Mouse (Mus musculus) NIH3T3 (cell line): Measurements from ENCODE around the gene Prkg1.

Experiments used
- DNase-seq: peaks from one replicate; pipeline ENCODE4 v3.0.0-alpha.2; 2012; ENCODE audit warnings: low read depth

Gene Prkg1

GRCm38 (mm10) chr19:31743241-31744045, 21.4 kb downstream of the Prkg1 start:
- DNase-seq: no peak

- DNase-seq: no peak
These were observed 49.9 kb downstream of the Prkg1 start for GRCm38 (mm10) chr19:31714900-31715299.

GRCm38 (mm10) chr19:31714418-31714817, 50.4 kb downstream of the Prkg1 start:
- DNase-seq: no peak

- peak; percentile 65 for DNase-seq
These were observed 51.5 kb downstream of the Prkg1 start for GRCm38 (mm10) chr19:31713321-31713720.

GRCm38 (mm10) chr19:31710336-31710735, 54.5 kb downstream of the Prkg1 start:
- no peak for DNase-seq

- DNase-seq: peak; percentile 23
These were observed 60.8 kb downstream of the Prkg1 start for GRCm38 (mm10) chr19:31703991-31704390.

- DNase-seq: no peak
These were observed 65.9 kb downstream of the Prkg1 start for GRCm38 (mm10) chr19:31698916-31699315.

GRCm38 (mm10) chr19:31680821-31681220, 84.0 kb downstream of the Prkg1 start:
- peak; percentile 80 for DNase-seq

- peak; percentile 60 for DNase-seq
These were observed 86.5 kb downstream of the Prkg1 start for GRCm38 (mm10) chr19:31678324-31678723.

- DNase-seq: no peak
These were observed 93.1 kb downstream of the Prkg1 start for GRCm38 (mm10) chr19:31671726-31672125.

GRCm38 (mm10) chr19:31665007-31665406, 99.8 kb downstream of the Prkg1 start:
- DNase-seq: no peak

- peak; percentile 67 for DNase-seq
These were observed 100.5 kb downstream of the Prkg1 start for GRCm38 (mm10) chr19:31664159-31664991.

GRCm38 (mm10) chr19:31663437-31664158, 101.2 kb downstream of the Prkg1 start:
- no peak for DNase-seq

- DNase-seq: no peak
These were observed 102.0 kb downstream of the Prkg1 start for GRCm38 (mm10) chr19:31662802-31663201.

- DNase-seq: no peak
These were observed 106.0 kb downstream of the Prkg1 start for GRCm38 (mm10) chr19:31658751-31659397.

- no peak for DNase-seq
These were observed 108.6 kb downstream of the Prkg1 start for GRCm38 (mm10) chr19:31656256-31656655.

GRCm38 (mm10) chr19:31655826-31656225, 109.0 kb downstream of the Prkg1 start:
- no peak for DNase-seq

GRCm38 (mm10) chr19:31654022-31654421, 110.8 kb downstream of the Prkg1 start:
- no peak for DNase-seq

- no peak for DNase-seq
These were observed 114.4 kb downstream of the Prkg1 start for GRCm38 (mm10) chr19:31650452-31650851.

- peak; percentile 40 for DNase-seq
These were observed 117.3 kb downstream of the Prkg1 start for GRCm38 (mm10) chr19:31647492-31647891.

GRCm38 (mm10) chr19:31630899-31631869, 133.6 kb downstream of the Prkg1 start:
- DNase-seq: no peak
